Mouse (Mus musculus) heart, postnatal 14 days (tissue): ENCODE data around the gene Arid4a. TPM values are rescaled to one million over a fixed set of nuclear protein-coding genes. Genes with fewer than 3 reads are reported as not detected.
"Not testable (repeated sequence)": the region's sequence is repeated elsewhere in the genome, so short reads cannot be mapped to it uniquely, and the experiment has no call there.

Experiments
- DNase-seq, 2 experiments: peaks; one replicate each; pipeline ENCODE4 v3.0.0; 2021 to 2022
- intact Hi-C: fragments of 180-260 bp; cut with DNase I; formaldehyde crosslinking; loops from one replicate; pipeline ENCODE4 v1.15.1; 2025
- total RNA-seq, 2 experiments: library from RNA; stranded (reverse); gene quantifications; 2 replicates each; pipeline ENCODE4 v1.2.3; 2021

Gene Arid4a
- total RNA-seq, 2 experiments from 2014 or later, result 16.9 TPM

DNA sequence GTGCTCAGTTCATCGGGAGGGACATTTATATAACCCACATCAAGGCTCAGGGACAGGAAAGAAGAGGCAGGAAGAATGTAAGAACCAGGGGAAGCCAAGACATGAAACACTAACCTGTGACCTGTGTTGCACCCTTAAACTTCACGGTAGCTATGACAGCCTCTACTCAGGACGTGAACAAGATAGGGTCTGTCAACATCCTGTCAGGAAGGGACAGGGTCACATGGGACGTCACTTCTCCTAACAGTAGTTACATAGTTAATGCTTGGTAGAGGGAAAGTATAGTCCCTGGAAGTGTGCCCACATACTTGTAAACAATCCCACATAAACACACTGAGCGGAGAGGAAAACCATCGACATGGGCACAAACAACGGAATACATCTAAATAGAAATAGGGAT is 8.9 kb upstream of the Arid4a start:
- DNase-seq, result no peak

DNA sequence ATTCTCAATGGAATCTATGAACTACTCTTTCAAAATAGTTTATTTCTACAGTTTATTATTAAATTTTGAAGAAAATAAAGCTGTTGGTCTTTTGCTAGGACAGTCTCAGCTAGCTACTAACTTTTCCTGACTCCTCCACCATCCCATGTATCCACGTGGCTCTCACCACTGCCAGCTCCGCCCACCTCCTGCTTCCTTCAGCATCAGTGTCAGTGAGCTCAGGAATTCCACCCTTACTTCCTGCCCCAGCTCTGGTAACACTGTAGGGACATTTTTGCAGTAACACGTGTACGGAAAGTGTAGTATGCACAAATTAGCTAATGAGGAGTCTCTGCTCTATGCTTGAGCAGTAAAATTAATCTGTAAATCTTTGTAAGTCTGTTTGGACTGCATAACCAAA is 6.0 kb upstream of the Arid4a start:
- peak; percentile 42 to 51 for DNase-seq
- intact Hi-C loops, result no loop called here

More for the DNA sequence above, 8.9 kb upstream of the Arid4a start:
- intact Hi-C loops, result no loop called here

DNA sequence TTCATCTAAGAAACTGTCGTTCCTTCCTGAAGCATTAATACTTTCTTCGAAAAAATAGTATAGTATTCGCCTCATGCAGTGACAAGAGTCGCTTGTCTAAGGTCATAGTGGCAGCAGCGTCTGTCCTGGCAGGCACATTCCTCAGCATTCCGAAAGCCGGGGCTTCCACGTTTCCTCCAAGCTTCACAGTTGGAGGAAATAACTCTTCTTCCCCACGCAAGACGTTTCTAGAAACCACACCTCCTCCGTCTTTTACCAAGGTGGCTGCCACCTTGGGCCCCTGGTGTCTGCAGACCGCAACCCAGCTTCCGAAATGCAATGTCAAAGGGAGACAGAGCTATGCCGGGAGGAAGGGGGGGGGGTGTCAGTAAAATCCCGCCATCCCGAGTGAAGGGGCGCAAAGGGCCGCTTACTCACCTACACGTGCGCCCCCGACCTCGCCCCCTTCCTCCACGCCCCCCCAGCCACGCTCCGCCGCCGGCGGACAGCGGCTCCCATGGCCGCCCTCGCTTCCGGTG is 886 bp upstream of the Arid4a start:
- intact Hi-C loops, result loop anchor here (5.0 kb wide), 1 partner anchor 37 kb away; no protein-coding TSS in a partner anchor
- peak in 1 of 2 experiments; percentile 21 for DNase-seq

DNA sequence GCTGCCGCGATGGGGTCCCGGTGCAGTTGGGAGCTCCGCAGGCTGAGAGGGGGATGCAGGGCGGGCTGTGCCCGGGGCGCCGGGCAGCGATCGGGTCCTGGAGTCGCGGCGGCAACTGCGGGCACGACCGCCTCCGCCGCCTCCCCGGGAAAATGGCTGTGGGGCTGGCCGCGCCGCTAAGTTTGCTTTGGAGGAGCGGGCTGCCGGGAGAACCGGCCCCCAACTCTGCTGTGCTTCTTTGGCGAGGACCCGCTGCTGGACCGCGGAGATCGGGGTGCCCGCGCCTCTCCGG is 367 bp downstream of the Arid4a start:
- intact Hi-C loops, result loop anchor here (2.0 to 5.0 kb wide), 2 partner anchors 36 to 47 kb away; no protein-coding TSS in a partner anchor
- DNase-seq, result no peak

DNA sequence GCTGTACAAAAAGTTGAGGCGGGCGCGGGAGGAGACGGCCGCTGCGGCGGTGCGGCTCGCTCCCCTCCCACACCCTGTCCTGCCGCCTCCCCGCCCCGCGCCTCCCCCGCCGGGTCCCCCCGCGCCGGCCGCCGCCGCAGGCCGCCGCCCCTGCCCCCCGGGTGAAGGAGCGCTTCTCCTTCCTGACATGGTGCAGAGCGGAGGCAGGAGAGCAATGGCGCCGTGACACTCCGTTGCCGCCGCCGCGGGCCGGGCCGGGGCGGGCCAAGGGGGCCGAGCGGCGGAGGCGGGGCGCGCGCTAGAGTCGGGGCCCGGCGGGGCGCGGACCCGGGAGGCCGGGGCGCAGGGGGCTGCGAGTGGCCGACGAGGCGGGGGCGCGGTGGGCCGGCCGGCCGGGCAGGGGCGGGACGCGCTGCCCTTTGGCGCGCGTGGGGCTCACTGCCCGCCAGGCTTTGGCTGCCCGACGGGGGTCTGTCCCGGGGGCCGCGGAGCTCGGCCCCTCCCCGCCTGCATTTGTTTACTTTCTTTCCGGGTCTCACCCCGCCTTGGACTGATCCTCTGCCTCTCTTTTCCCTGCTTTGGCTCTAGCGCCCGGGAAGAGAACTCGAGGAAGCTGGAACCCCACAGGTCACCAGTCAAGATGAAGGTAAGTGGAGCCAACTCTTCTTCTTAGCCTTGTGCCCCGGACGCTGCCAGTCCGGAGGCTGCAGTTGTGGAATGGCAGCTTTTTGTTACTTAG is 882 bp downstream of the Arid4a start:
- DNase-seq, result peak; percentile 57 to 72
- intact Hi-C loops, result loop anchor here (2.0 to 5.0 kb wide), 2 partner anchors 36 to 48 kb away; no protein-coding TSS in a partner anchor

DNA sequence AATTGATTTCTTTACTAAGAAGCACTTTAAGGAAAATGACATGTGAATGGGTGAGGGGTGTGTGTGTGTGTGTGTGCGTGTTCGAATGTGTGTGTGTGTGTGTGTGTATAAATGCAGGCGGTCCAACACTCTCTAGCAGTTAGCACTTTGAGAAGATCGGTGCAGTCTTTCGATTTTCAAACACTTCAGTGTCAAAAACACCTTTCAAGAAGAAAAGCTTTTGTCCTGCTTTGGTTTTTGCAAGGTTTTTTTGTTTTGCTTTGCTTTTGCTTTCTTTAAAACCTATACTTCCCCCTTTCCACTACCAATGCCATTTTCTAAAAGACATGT is 1.4 kb downstream of the Arid4a start:
- intact Hi-C loops, result loop anchor here (2.0 to 5.0 kb wide), 2 partner anchors 35 to 48 kb away; no protein-coding TSS in a partner anchor
- no peak for DNase-seq

DNA sequence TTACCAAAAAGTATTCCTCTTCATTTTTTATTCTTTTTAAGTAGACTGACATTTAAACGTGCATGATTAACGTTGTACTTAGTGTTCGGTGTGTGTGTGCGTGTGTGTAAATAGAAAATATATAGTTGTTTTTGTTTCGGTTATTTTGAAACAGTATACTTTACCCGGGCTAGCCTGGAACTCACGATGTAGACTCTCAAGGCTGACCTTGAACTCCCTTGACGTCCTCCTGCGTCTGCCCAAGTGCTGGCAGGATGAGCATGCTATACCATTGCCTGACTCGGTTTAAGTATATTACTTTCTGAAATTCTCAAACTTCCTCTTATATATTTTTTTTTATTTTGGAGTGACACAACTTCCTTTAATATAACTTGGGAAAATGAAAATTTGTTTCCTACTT is 2.0 kb downstream of the Arid4a start:
- intact Hi-C loops, result loop anchor here (2.0 to 5.0 kb wide), 2 partner anchors 34 to 49 kb away; no protein-coding TSS in a partner anchor
- DNase-seq, result no peak

DNA sequence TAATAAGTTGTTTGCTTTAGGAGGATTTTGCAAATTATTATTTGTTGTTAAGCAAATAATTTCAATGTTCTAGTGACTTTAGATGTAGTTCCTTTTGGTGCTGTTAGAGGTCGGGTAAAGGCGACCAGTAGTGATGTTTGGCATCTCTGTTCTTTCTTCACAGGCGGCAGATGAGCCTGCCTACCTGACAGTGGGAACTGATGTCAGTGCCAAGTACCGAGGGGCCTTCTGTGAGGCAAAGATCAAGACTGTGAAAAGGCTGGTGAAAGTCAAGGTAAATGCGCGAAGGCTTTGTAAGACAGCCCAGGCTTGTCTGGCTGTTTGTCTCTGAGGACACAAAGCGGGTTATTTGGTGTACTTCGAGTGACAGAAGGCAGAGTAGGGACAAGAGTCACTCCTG is 3.4 kb downstream of the Arid4a start:
- DNase-seq, result no peak
- intact Hi-C loops, result loop anchor here (5.0 kb wide), 1 partner anchor 33 kb away; no protein-coding TSS in a partner anchor

DNA sequence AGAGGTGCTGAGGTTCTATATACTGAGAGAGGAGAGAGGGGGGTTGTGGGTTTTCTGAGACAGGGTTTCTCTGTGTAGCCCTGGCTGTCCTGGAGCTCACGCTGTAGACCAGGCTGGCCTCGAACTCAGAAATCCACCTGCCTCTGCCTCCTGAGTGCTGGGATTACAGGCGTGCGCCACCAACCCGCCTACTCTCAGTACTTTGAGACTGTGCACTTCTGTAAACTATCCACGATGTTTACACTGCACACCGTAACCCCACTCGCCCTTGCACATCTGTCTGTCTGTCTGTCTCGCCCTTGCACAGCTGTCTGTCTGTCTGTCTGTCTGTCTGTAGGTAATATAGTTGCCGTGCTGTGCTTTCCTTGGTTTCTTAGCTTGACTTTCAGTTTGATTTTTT is 8.6 kb downstream of the Arid4a start:
- no peak for DNase-seq
- intact Hi-C loops, result no loop called here

DNA sequence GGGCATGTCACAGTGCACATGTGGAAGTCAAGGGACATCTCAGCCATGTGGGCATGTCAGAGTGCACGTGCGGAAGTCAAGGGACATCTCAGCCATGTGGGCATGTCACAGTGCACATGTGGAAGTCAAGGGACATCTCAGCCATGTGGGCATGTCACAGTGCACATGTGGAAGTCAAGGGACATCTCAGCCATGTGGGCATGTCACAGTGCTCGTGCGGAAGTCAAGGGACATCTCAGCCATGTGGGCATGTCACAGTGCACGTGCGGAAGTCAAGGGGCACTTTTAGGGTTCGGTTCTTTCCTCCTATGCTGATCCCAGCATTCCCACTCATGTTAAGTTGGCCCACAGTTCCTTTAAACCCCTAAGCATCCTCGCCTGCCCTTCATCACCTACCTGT is 12.5 kb downstream of the Arid4a start:
- DNase-seq, intact Hi-C loops: not testable (repeated sequence)

DNA sequence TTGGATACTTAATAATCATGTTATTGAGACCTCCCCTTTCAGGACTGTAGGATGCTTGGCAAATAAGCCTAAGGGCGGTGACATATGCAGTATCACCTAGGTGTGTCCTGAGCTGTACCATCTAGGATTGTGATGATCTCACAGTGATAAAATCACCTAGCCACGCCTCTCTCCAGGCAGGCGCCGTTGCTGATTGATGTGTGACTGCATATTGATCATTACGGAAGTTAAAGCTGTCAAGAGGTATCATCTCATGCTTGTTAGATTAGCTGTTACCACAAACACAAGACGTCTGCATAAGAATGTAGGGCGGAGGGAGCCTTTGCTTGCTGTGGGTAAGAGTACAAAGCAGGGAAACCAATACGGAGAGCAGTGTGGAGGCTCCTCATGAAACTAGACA is 14.5 kb downstream of the Arid4a start:
- intact Hi-C loops, result no loop called here
- no peak for DNase-seq

DNA sequence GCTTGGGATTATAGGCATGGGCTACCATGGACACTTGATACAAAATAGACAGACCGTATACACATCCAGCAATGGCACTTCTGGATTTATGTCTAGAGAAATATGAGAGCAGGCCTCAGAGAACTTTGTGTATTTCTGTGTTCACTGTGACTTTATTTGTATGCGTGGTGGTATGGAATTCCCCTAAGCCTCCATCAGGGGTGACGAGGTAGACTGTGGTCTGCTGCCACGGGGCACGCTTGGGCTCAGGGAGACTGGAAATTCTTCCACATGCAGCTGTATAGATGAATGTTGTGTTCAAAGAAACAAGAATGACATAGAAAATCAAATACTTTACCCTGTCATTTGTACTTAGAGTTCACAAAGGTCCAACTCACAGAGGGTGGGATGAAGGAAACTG is 14.9 kb downstream of the Arid4a start:
- intact Hi-C loops, result no loop called here
- DNase-seq, result no peak

DNA sequence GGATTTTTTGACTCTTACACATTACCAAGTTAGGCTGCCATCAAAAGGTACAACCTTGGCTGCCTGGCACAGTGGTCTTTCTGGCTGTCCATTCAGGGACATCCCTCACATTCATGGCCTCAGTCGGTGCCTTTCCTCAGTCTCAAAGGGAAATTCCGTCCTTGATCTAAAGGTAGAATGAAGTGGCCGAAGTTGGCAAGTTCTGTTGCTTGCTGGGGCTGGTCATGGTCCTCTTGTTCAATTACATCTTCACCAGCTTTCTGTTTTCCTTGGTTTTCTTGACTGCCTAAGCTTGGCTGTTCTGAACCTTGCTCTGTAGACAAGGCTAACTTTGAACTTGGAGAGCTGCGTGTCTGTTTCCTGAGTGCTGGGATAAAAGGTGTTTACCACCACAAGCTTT is 20.0 kb downstream of the Arid4a start:
- no peak for DNase-seq
- intact Hi-C loops, result no loop called here

DNA sequence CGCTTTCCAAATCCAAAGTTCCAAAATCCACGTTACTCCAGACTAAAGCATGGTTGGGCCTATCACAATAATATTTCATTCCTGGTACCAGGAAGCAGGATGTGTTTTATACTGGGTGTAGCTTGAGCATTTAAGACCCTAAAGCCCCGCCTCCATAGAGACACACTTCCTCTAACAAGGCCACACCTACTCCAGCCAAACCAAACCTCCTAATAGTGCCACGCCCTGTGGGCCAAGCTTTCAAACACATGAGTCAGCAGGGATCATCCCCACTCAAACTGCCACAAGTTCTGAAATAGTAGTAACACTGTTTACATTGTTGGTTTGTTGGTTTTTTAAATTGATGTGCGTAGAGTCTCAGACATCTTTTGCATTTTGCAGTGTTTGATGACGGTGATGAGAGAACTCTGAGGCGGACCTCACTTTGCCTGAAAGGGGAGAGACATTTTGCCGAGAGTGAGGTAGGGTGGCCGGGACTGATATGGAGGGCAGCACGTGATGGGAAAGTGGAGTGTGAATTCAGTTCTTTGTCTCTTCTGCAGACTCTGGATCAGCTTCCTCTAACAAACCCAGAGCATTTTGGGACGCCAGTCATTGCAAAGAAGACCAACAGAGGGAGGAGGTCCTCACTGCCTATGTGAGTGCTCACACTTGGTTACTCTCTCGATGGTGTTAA is 21.1 kb downstream of the Arid4a start:
- DNase-seq, result no peak
- intact Hi-C loops, result no loop called here

DNA sequence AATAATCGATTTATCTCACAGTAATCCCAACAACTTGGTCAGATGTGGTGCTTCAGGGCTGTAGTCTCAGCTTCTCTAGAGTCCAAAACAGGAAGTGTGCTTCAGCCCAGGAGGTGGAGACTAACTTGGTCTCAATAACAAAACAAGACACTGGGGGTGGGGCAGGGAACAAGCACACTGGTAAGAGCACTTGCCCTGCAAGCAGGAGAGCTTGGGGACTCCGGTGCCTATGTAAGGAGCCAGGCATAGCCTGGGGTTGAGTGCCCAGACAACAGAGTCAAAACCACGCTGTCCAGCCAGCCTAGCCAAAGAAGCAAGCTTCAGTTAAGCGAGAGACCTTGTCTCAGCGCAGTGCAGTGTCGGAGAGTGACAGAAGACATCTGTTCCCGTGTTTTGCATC is 24.7 kb downstream of the Arid4a start:
- intact Hi-C loops, result no loop called here
- peak; percentile 53 to 57 for DNase-seq

DNA sequence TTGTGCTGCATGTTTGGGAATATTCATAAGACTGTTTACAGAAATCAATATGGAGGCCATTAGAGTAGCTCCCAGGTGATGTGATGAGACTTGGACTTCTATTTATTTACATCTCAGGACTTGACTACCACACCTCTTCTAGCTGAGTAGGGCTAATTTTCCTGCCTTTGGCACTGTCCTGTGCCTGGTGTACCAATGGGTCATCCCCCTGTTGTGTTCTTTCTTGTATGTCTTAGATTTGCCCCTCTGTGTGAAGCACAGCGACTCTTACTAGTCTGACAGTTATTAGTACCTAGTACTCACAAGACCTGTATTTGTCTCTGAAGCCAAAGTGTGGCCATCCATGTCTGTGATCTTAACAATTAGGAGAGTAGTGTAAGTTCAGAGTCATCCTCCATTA is 26.7 kb downstream of the Arid4a start:
- no peak for DNase-seq
- intact Hi-C loops, result no loop called here

DNA sequence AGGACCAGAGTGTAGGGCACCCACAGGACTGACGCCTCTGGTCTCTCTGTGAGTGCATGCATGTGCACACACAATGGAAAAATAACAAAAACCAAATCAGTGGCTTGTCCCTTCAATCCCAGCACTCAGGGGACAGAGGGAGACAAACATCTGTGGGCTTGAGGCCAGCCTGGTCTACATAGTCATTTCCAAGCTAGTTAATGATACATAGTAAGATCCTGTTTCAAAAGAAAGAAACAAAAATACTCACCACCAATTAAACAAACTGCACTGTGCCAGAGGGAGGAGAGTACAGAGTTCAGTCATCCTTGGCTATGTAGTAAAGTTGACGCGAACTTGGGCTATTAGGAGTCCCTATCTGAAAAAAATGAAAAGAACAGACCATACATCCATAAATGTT is 27.8 kb downstream of the Arid4a start:
- intact Hi-C loops, result no loop called here

DNA sequence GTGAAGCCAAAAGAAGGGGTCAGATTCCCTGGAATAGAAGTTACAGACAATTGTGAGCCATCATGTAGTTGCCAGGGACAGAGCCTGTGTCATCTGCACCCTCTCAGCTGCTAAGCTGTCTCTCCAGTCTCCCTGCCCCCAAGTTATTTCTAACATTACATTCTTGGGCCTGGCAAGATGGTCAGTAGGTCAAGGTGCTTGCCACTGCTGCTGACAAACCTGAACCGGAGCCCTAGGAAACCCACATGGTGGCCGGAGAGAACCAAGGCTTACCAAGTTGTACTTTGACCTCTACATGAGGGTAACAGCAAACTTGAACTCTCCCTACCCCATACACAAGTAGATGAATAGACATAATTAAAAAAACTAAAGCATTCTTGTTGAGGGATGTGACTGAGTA is 28.7 kb downstream of the Arid4a start:
- intact Hi-C loops, result no loop called here
- DNase-seq, result no peak

More for the DNA sequence above, 27.8 kb downstream of the Arid4a start:
- no peak for DNase-seq

DNA sequence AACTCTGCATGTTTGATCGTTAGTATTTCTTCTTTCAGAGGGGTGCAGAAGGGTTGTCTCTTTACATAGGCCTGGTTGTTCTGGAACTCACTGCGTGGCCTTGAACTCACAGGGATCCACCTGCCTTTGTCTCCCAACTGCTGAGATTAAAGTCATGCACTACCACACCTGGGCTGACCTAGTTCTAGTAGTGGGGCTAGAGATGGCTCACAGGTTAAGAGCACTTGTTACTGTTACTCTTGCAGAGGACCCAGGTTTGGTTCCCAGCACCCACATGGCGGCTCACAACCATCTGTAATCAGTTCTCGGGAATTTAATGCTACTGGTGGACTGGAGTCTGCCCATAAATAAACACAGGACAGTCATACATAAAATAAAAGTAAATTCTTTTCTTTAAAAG is 30.7 kb downstream of the Arid4a start:
- intact Hi-C loops, result no loop called here

DNA sequence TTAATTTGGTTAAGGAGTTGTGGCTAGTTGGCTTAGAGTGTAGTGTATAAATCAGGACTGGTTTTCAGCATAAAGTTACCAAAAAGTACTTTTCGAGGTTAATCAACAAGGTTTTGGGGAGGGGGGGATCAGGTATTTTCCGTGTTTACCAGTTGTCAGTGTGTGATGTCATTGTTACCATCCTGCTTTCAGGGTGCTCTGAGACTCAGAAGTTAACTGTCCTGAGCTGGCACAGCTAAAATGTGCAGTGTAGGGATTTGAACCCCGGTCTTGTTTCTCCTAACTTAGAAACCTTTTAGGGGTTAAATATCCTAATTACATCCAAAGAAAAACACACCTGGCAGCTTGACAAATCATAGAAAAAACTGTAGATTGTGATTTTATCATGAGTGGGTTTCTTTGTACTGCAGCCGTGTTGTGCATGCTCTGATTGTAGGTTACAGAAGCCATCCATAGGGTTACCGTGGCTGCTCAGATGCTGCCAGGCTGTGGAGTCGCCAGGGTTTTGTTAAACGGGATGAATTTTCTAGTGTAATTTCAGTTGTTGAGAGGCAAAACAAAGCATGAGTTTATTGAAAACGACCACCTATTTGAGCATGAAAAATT is 31.8 kb downstream of the Arid4a start:
- DNase-seq, result no peak
- intact Hi-C loops, result no loop called here

More for the DNA sequence above, 30.7 kb downstream of the Arid4a start:
- DNase-seq, result no peak

DNA sequence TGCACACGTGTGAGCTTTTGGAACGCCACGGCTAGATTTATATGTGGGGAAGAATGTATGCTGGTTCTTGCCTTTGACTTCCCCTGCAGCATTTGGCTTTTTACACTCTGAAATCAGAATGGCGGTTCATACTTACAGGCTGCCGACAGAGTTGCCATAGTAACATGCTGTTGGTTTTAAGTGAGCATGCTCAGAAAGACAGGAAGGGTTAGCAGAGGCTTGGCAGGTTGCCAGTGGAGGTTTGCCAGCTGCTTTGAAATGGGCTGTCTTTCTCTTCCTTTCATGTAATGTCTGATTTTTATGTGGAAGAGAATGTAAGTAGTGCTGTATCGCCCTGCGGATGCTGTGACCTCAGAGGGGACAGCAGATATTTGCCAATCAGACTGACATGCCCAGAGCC is 32.3 kb downstream of the Arid4a start:
- DNase-seq, result peak; percentile 92 to 95
- intact Hi-C loops, result no loop called here
